Mouse (Mus musculus) E14TG2a.4 (cell line): ENCODE measurements around the gene Gm48551.

Experiments
- H3K27me3 ChIP-seq: 2 replicates; pipeline ENCODE4 v1.6.1; 2014; ENCODE audit warnings: low read length, control low read depth; ENCODE audit not compliant: insufficient read depth
- H3K36me3 ChIP-seq: 2 replicates; pipeline ENCODE4 v1.6.1; 2014; ENCODE audit warnings: low read length, control low read depth; ENCODE audit not compliant: insufficient read depth
- H3K4me1 ChIP-seq: replicated peaks from 2 replicates; pipeline ENCODE4 v1.6.1; 2014; ENCODE audit warnings: low read depth, low read length, control low read depth
- H3K4me3 ChIP-seq: replicated peaks from 2 replicates; pipeline ENCODE4 v1.5.1; 2014; ENCODE audit warnings: mild to moderate bottlenecking, low read length
- H3K9me3 ChIP-seq: 2 replicates; pipeline ENCODE4 v1.6.1; 2014; ENCODE audit warnings: low read length, control low read depth
- CTCF ChIP-seq: conservative IDR thresholded peaks from 2 replicates; pipeline ENCODE4 v1.5.1; 2014; ENCODE audit warnings: low read length
- NANOG ChIP-seq: IDR thresholded peaks from 2 replicates; pipeline ENCODE4 v1.6.1; 2014; ENCODE audit warnings: borderline replicate concordance, low read length, mixed read lengths
- POU5F1 ChIP-seq: IDR thresholded peaks from 2 replicates; pipeline ENCODE4 v1.6.1; 2014; ENCODE audit warnings: low read length, borderline replicate concordance

Gm48551 gene

DNA sequence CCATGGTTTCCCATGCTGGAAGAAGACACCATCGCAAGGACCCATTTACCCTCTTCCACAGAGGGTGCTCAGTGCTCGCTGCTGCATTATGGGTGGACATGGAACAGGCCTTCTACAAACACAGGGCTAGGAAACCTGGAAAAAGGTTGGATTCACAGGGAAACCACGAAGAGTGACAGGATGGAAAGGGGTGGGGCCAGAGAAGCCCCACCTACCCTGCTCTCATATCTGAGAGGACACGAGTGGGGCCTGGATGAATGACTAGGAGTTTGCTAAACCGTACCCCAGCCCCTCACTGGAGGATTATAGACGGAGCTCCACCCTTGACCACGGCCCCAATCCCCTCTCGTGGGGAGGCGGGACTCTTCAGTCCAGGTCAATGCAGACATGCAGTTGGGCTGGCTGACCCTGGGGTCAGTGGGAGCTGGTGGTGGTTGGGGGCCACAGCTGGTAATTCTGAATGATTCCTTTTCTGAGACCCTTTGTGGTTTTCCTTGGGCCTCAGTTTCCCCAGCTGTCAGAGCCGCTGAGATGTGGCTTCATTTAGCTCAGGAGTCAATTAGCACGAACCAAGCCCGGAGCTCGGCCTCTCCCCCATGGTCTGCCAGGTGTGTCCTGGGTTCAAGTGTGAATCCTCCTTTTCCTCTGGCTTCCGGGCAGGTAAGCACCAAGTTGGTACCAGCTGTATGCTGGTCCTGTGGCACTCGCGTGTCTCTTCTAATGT, 28.5 kb downstream of the Gm48551 start:
- no peaks in the 10 kb centered on the region for H3K9me3 ChIP-seq
- H3K27me3 ChIP-seq = peaks cover 5% of the 10 kb centered on the region; the same call in 1 of the 2 replicates
- peak overlapping the region; percentile 73 for H3K4me3 ChIP-seq
- H3K4me1 ChIP-seq = peaks cover 97% of the 10 kb centered on the region
- TF ChIP-seq CTCF = no peak
- TF ChIP-seq NANOG = no peak
- no peak for TF ChIP-seq POU5F1
- H3K36me3 ChIP-seq = peaks cover 35% of the 10 kb centered on the region

DNA sequence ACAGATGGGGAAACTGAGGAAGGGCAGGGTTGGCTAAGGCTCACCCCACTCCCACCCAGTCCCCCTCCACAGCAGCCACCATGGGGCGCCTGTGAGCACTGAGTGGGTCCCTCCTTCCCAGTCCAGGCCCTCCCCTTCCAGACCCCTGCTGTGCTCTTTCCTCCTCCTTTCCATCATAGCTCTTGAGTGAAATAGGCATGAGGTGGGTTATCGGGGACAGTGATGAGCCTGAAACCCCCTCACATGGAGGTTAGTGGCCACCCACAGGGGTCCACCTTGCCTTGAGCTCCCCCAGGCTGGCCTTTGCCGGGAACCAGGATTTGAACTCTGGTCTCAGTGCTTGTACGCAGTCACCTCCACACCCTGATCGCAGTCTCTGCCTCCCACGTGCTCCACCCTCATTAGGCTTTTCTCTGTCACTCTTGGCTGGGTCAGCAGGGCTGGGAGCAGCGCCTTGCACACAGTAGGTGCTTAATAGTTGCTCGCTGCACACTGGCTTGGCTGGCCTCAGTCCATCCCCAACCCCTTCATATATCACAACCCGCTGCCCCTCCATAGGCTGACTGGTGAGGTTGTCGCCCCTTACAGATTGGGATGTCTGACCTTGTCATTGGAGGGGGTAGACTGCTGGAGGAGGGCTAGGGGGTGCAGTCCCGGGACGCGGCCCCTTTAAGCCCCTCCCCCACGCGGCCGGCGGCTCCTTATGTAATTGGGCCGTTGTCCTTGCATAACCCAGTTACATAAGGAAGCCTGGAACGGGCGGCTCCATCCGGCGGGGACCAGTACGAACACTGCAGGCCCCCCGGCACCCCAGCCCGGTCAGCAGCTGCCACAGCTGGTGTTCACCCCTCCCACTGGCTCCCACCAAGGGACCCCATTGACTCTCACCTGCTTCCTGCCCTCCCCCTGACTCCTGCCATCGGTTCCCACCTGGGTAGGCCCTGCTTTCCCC, 29.3 kb downstream of the Gm48551 start:
- Histone ChIP-seq H3K27me3 (peaks cover 5% of the 10 kb centered on the region; the same call in 1 of the 2 replicates), H3K4me3 (peak overlapping the region; percentile 73), H3K9me3 (no peaks in the 10 kb centered on the region), H3K4me1 (peaks cover 97% of the 10 kb centered on the region), H3K36me3 (peaks cover 29% of the 10 kb centered on the region)
- no peak for TF ChIP-seq POU5F1
- no peak for TF ChIP-seq CTCF
- no peak for TF ChIP-seq NANOG

GRCm38 (mm10) chr10:81414682-81415081, 30.4 kb downstream of the Gm48551 start:
- no peak for TF ChIP-seq CTCF
- TF ChIP-seq POU5F1 = no peak
- no peak for TF ChIP-seq NANOG
- H3K4me1 ChIP-seq = peaks cover 97% of the 10 kb centered on the region
- H3K9me3 ChIP-seq = no peaks in the 10 kb centered on the region
- H3K4me3 ChIP-seq = peak overlapping the region; percentile 73
- H3K27me3 ChIP-seq = peaks cover 9% of the 10 kb centered on the region
- H3K36me3 ChIP-seq = peaks cover 29% of the 10 kb centered on the region

GRCm38 (mm10) chr10:81415146-81415545, 30.9 kb downstream of the Gm48551 start:
- TF ChIP-seq NANOG (no peak), POU5F1 (no peak), CTCF (no peak)
- H3K9me3 ChIP-seq = no peaks in the 10 kb centered on the region
- H3K36me3 ChIP-seq = peaks cover 29% of the 10 kb centered on the region
- peaks cover 14% of the 10 kb centered on the region for H3K27me3 ChIP-seq
- H3K4me1 ChIP-seq = peaks cover 97% of the 10 kb centered on the region
- peak overlapping the region; percentile 73 for H3K4me3 ChIP-seq

DNA sequence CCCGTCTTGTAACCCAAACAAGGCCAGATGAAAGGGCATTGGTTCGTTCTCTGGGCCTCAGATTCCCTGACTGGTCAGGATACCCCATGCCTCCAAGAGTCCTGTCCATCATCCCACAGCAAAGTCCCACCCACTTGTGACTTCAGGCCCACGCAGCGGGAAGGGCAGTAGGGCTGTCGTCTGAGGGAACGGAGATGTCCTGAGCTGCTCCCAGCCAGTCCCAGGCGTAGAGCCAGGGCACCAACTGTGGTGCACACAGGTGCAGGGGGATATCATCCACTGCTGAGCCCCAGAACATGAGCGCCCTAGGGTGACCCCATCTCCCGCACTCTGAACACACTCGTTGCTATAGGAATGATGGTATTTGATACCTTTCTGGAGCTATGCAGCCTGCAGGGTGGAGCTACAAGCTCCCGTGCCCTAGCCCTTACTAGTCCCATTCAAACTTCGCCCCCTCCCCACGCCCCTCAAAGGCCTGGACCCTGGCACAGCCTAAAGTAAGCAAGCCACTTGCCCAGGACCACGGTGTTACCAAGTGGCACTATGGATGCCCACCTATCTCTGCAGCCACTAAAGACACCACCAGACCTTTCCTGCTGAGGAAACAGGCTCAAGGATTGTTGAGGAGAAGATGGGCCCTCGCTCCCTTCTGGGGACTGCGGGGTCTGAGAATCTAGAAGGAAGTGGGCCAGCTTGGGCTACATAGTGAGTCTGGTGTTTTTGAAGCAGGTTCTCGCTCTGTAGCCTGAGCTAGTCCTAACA, 31.5 kb downstream of the Gm48551 start:
- peaks cover 25% of the 10 kb centered on the region for H3K36me3 ChIP-seq
- no peaks in the 10 kb centered on the region for H3K9me3 ChIP-seq
- TF ChIP-seq POU5F1 (no peak), CTCF (no peak), NANOG (no peak)
- H3K4me3 ChIP-seq = peak overlapping the region; percentile 73
- H3K4me1 ChIP-seq = peaks cover 97% of the 10 kb centered on the region
- peaks cover 20% of the 10 kb centered on the region for H3K27me3 ChIP-seq

DNA sequence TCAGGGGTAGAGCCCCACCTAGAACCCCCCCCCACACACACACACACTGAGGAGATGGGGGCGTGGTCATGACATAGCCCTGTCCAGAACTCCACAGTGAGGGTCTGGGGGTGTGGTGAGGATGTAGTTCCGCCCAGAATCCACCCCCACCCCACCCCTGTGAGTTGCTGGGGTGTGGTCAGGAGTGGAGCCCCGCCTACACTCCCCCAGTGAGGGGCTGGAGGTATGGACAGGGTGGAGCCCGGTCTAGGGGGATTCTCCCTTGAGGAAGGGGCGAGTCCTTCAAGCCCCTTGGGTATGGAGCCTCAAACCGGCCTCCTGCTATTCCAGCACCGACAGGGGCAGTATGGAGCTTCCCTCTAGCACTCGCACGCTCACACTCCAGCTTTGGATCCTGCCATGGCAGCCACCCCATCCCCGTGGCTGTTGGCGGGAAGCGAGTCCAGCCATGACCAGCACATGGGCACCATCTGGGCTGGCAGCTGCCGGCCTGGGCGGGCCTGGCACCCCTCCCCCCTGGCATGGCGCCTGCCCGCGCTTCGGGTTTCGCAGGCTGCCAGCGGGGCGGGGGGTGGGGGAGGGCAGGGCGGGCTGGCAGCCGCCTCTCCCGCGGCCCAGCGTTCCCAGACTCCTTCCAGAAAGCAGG, 32.4 kb downstream of the Gm48551 start:
- Histone ChIP-seq H3K4me3 (peak overlapping the region; percentile 73), H3K9me3 (no peaks in the 10 kb centered on the region), H3K4me1 (peaks cover 97% of the 10 kb centered on the region), H3K27me3 (peaks cover 29% of the 10 kb centered on the region), H3K36me3 (peaks cover 15% of the 10 kb centered on the region)
- TF ChIP-seq CTCF (peak; percentile 42), NANOG (no peak)

DNA sequence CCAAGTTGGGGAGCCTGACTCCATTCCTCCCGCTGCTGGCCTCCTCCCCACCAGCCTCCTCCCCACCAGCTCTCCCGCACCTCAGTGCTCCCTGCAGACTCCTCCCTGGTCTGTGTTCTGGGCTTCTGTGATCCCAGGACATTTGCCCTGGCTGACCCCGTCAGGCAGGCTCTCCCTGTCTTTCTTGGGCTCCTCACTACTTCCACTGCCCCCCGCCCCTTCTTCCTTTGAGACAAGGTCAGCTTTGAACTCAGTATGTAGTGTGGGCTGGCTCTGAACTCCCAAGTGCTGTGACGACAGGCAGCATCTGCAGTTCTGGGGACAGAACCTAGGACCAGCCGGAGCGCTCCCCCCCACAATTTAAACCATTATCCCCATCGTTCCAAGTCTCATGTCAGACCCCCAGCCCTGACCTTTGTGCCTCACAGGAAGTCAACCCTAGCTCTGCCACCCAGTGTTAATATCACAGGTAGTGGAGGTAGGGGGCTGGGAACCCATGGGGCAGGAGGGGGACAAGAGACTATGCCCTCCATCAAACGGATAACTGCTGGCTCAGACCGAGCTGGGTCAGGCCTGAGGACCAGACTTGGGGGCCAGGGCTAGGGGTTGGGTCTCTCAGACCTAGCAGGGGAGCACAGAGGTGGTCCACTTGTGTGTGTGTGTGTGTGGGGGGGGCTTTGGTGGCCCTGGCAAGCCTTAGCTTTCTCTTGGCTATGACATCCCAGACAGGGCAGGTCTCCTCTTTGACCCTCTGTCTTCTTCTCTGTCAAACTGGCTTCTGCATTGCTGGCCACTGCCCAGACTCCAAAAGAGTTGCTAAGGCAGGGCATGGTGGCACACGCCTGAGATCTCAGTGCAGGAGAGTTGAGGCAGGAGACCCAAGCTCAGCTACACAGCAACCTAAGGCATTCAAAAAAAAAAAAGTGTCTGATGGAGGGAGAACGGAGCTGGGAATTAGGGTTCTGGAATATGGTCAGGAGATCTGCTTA, 33.3 kb downstream of the Gm48551 start:
- H3K36me3 ChIP-seq = peaks cover 9% of the 10 kb centered on the region
- peaks cover 38% of the 10 kb centered on the region for H3K27me3 ChIP-seq
- no peaks in the 10 kb centered on the region for H3K9me3 ChIP-seq
- peak overlapping the region; percentile 73 for H3K4me3 ChIP-seq
- H3K4me1 ChIP-seq = peaks cover 90% of the 10 kb centered on the region
- TF ChIP-seq POU5F1 (no peak), NANOG (no peak), CTCF (no peak)
